In the genomic region with DNA sequence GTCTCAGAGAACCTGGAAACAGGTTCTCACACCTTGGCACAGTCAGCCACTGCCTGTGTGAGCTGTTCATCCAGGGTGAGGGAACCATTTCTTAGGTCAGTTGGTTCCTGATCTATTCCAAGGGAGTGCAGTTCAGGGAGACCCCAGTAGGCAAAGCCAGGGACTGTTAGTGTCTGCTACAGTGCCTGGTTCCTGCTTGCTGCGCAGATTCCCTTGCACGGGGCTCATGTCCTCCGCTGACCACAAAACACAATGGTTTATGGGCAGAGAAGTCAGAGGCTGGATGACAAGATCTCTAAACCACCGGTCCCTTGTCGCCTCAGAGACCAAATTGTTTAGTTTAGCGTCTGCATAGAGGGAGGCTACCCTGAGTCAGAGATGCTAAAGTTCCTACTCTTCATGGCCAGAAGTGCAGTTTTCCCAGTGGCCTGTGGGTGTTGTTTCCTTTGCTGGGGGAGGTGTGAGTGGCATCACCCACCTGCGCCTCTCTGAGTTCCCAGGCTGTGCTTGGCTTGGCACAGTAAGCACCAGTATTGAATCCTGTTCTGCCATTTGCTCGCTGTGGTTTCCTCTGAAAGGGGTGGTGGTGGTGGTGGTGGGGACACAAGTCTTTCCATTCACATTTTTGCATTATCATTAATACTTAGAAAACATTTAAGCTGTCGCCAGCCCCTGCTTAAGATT, we compare ENCODE assay signal across 15 mouse cellular contexts.
DNase-seq lines count a peak whose midpoint lies in the region; ATAC-seq and TF ChIP-seq lines count a peak whose summit lies in the region.
"Had no signal": no experiment of that assay in that cellular context is flagged by ENCODE, and none has a peak within 500 bp of the region (broad histone marks: within the 10 kb centered on the region; RNA-seq: fewer than 3 reads in every experiment).

No protein-coding gene starts in this region.

- TF ChIP-seq POLR2A in thymus, adult 2 months (IDR thresholded peaks at IDR 0.05; ENCODE audit: control insufficient read depth, extremely low read depth, insufficient read depth, low read length, poor library complexity), result no peak

- ATAC-seq in hindbrain, embryonic 12.5 days (ENCODE audit: low FRiP score), result no peak
- ATAC-seq in hindbrain, embryonic 16.5 days, result no peak
- ATAC-seq in embryonic facial prominence, embryonic 14.5 days (ENCODE audit: low read depth), result no peak

- H3K4me1 ChIP-seq in hindbrain, embryonic 12.5 days, result peaks cover 21% of the 10 kb centered on the region
- H3K4me1 ChIP-seq in hindbrain, embryonic 16.5 days (ENCODE audit: control insufficient read depth, insufficient read depth, low read depth, low read length), result peaks cover 3% of the 10 kb centered on the region; the same call in 1 of the 2 replicates
- peaks cover 21% of the 10 kb centered on the region for H3K4me1 ChIP-seq in thymus, adult 2 months (replicated peaks; ENCODE audit: control insufficient read depth, insufficient read depth, low read length)
- H3K4me1 ChIP-seq in embryonic facial prominence, embryonic 14.5 days (ENCODE audit: control insufficient read depth, insufficient read depth, low read length), result peaks cover 7% of the 10 kb centered on the region; the same call in 1 of the 2 replicates
- H3K4me1 ChIP-seq: liver, embryonic 13.5 days had no signal

- 0 out of 2 replicates have a peak, but pooled peaks have one; percentile 33 for TF ChIP-seq CTCF in thymus, adult 2 months (IDR thresholded peaks at IDR 0.05; ENCODE audit: borderline replicate concordance, control insufficient read depth, extremely low read depth, insufficient read depth, low read length, poor library complexity)

- no peak overlapping the region; the same call in 1 of the 2 replicates for H3K9ac ChIP-seq in hindbrain, embryonic 12.5 days
- no peak overlapping the region for H3K9ac ChIP-seq in hindbrain, embryonic 16.5 days (ENCODE audit: low read depth, low read length)
- no peak overlapping the region for H3K9ac ChIP-seq in embryonic facial prominence, embryonic 14.5 days (ENCODE audit: low read depth, low read length)
- H3K9ac ChIP-seq: liver, embryonic 13.5 days had no signal

- no peaks in the 10 kb centered on the region for H3K9me3 ChIP-seq in hindbrain, embryonic 12.5 days (replicated peaks)
- H3K9me3 ChIP-seq in hindbrain, embryonic 16.5 days (ENCODE audit: control insufficient read depth, low read length), result no peaks in the 10 kb centered on the region
- no peaks in the 10 kb centered on the region for H3K9me3 ChIP-seq in embryonic facial prominence, embryonic 14.5 days (ENCODE audit: control insufficient read depth, low read length)
- H3K9me3 ChIP-seq: heart, embryonic 10.5 days had no signal

- H3K4me2 ChIP-seq in hindbrain, embryonic 12.5 days (replicated peaks), result no peak overlapping the region
- no peak overlapping the region for H3K4me2 ChIP-seq in hindbrain, embryonic 16.5 days (ENCODE audit: low read length)
- H3K4me2 ChIP-seq in embryonic facial prominence, embryonic 14.5 days (ENCODE audit: low read depth, low read length), result no peak overlapping the region
- H3K4me2 ChIP-seq: liver, embryonic 13.5 days had no signal

- H3K4me3 ChIP-seq in hindbrain, embryonic 12.5 days, result no peak overlapping the region
- H3K4me3 ChIP-seq in hindbrain, embryonic 16.5 days (ENCODE audit: low read length), result no peak overlapping the region
- H3K4me3 ChIP-seq in thymus, adult 2 months (ENCODE audit: control insufficient read depth, insufficient read depth, low read length), result no peak overlapping the region
- H3K4me3 ChIP-seq in embryonic facial prominence, embryonic 14.5 days (ENCODE audit: low read depth, low read length), result no peak overlapping the region
- H3K4me3 ChIP-seq: heart, embryonic 10.5 days; liver, embryonic 13.5 days had no signal

- DNase-seq in thymus, adult 2 months, result no peak
- DNase-seq in thymus, postnatal 25 days, result no peak
- DNase-seq in embryonic facial prominence, embryonic 14.5 days (ENCODE audit: low spot score), result no peak
- peak; percentile 28 for DNase-seq in splenic B cell, adult 2 months (ENCODE audit: low read depth, low spot score)
- no peak for DNase-seq in embryo, embryonic 11 days
- DNase-seq: adrenal gland, postnatal 10 days; cerebellum, adult 9-11 months; gastrocnemius, postnatal 10 days; heart, postnatal 36 days; kidney, adult 2 months; kidney, postnatal 25 days; liver, embryonic 13.5 days had no signal

- no peaks in the 10 kb centered on the region for H3K36me3 ChIP-seq in hindbrain, embryonic 12.5 days
- H3K36me3 ChIP-seq in hindbrain, embryonic 16.5 days (ENCODE audit: control insufficient read depth, insufficient read depth, low read length), result no peaks in the 10 kb centered on the region
- H3K36me3 ChIP-seq in thymus, adult 2 months (ENCODE audit: control insufficient read depth, insufficient read depth, low read length), result no peaks in the 10 kb centered on the region
- no peaks in the 10 kb centered on the region for H3K36me3 ChIP-seq in embryonic facial prominence, embryonic 14.5 days (ENCODE audit: control insufficient read depth, insufficient read depth, low read length)
- no peaks in the 10 kb centered on the region for H3K36me3 ChIP-seq in splenic B cell, adult 2 months (ENCODE audit: control insufficient read depth, insufficient read depth, low read length, poor library complexity, severe bottlenecking)
- H3K36me3 ChIP-seq: heart, embryonic 10.5 days; liver, embryonic 13.5 days had no signal

- no peaks in the 10 kb centered on the region for H3K27me3 ChIP-seq in hindbrain, embryonic 12.5 days
- H3K27me3 ChIP-seq in hindbrain, embryonic 16.5 days (replicated peaks; ENCODE audit: control insufficient read depth, insufficient read depth, low read length), result no peaks in the 10 kb centered on the region
- H3K27me3 ChIP-seq in thymus, adult 2 months (ENCODE audit: control insufficient read depth, insufficient read depth, low read length), result no peaks in the 10 kb centered on the region
- H3K27me3 ChIP-seq in embryonic facial prominence, embryonic 14.5 days (replicated peaks; ENCODE audit: control insufficient read depth, insufficient read depth, low read length), result no peaks in the 10 kb centered on the region
- H3K27me3 ChIP-seq in splenic B cell, adult 2 months (ENCODE audit: control insufficient read depth, insufficient read depth, low read length, poor library complexity, severe bottlenecking), result no peaks in the 10 kb centered on the region
- H3K27me3 ChIP-seq: liver, embryonic 13.5 days had no signal

- peak overlapping the region; percentile 73 for H3K27ac ChIP-seq in hindbrain, embryonic 12.5 days
- H3K27ac ChIP-seq in hindbrain, embryonic 16.5 days (ENCODE audit: low read depth, low read length), result no peak overlapping the region
- H3K27ac ChIP-seq in thymus, adult 2 months (ENCODE audit: control insufficient read depth, insufficient read depth, low read length), result 0 out of 2 replicates have a peak overlapping the region, but pooled peaks have one; percentile 4
- H3K27ac ChIP-seq in embryonic facial prominence, embryonic 14.5 days (replicated peaks; ENCODE audit: low read depth, low read length), result peak overlapping the region; percentile 76
- H3K27ac ChIP-seq: heart, embryonic 10.5 days; liver, embryonic 13.5 days had no signal

- WGBS in hindbrain, embryonic 12.5 days, result 83% methylated on average over 9 of the region's 9 CpGs
- 84% methylated on average over 9 of the region's 9 CpGs for WGBS in hindbrain, embryonic 16.5 days
- WGBS in thymus, adult 2 months, result 7% methylated on average over 9 of the region's 9 CpGs
- 85% methylated on average over 9 of the region's 9 CpGs for WGBS in embryonic facial prominence, embryonic 14.5 days
